Mouse (Mus musculus) induced T-regulatory cell, adult 2 months (primary cell): Measurements from ENCODE around the gene Cxcl17.

Source experiments
- DNase-seq: peaks from one replicate; pipeline ENCODE4 v3.0.0-alpha.2; 2012; ENCODE audit warnings: low read depth

Cxcl17 gene

DNA sequence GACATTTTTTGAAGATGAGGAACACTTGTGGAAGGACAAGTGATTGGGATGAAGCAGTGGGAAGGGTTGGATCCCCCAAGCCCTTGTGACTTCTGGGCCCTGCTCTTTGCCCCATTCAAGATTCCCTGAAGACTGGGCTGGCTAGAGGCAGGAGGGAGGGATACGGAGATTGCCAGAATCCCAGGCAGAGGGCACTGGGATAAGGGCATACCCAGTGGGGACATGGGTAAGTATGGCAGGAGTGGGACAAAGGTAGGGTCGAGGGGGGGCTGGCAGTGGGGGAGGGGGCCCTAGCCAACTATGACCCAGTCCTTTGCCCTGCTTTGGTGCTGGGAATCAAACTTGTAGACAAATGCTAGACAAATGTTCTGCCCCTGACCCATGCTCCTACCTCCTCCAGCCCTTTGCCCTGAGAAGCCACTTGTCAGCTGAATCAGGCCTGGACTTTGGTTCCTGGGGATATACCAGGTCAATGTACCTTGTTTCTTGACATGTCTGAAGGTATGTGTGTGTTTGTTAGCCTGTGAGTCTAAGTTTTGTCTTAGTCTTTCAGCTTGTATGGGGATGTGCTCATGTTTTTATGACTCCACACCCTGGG lies 20.7 kb downstream of the Cxcl17 start:
- no peak for DNase-seq

DNA sequence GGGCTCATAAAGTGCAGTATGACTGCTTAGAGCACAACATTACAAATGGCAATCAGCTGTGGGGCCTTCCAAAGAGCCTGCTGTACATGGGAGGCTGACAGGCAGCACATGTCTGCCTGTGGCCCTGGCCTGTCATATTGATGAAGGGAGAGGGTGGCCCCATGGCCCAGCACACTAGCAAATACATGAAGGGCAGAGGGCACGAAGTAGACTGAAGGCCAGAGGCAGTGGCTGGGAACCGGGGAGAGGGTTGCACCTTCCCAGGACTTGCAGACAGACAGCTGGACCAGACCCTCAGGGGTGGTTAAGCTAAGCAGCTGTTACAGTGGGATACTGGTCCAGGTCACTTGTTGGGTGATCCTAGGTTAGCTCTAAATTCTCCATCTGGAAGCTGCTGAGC lies 21.7 kb downstream of the Cxcl17 start:
- DNase-seq = no peak

DNA sequence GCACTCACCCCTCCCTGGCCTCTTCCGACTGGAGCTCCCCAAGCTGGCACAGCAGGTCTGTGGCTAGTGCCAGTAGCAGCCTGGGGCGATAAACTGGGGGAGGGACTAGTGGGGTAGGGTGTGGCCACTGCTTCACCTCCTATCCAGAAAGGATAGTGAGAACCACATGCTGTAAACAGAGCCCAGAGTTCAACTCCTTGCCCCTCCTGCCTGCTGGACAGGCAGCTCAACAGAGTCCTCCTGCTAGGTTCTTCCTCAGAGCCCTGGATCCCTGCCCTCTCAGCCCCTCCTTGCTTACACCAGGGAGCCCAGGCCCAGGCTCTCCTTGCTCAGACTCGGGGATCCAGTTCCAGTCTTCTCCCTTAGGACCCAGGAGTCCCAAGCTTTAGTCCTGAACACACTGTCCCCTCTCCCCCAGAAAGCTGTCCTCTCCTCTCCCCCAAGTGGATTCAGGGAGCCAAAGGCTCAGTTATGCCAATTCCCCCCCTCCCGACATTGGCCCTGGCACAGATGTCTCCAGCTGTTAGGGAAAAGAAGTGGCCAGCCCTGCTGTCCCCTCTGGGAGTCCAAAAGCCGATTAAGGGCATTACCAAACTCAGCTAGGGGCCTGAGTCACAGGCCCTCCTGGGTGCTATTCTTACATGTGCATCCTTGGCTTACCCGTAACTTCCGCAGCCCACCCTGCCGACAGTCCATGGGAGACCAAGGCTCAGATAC lies 22.5 kb downstream of the Cxcl17 start:
- DNase-seq = no peak

DNA sequence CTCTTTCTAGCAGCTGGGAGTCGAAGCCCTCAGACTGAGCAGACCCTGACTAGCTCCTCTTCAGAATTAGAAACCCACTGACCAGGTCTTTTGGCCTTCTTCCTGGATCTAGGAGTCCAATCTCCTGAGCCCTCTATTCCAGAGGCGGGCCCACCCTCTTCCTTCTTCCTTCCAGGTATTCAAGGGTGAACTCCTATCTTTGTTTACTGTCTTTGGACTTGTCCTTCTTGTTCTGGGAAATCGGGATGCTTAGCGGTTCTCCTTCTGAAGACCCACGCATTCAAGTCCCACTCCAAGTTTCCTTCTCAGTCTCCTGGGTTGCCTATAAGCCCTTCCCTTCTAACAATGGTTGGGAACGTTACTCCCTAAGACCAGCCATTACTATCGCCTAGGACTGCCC lies 23.8 kb downstream of the Cxcl17 start:
- DNase-seq = no peak

DNA sequence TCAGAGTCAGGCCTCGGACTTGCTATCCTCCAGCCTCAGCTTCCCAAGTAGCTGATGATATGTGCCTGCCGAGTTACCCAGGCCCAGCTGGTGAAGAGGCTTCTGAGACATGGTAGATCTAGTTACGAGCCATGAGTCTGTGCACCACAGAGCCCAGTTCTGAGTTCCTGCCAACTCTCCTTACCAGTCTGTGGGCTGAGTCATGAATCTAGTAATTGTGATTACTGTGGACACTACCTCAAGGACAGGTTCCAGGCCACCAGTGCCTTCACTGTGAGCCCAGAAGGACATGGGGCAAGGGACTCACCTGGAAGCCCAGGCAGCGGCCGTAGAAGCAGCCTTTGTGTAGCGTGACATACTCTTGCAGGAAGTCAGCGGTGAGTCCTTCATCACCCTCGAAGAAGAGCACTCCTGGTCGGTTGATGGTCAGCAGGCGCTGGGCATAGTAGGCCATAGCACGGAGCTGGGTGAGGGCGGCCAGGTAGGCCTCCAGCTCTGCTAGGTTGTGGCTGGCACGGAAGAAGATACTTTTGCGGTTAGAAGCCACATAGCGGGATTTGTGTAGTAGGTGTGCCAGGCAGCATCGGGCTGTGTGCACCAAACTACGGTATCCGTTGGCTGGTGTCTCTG lies 24.8 kb downstream of the Cxcl17 start:
- no peak for DNase-seq

DNA sequence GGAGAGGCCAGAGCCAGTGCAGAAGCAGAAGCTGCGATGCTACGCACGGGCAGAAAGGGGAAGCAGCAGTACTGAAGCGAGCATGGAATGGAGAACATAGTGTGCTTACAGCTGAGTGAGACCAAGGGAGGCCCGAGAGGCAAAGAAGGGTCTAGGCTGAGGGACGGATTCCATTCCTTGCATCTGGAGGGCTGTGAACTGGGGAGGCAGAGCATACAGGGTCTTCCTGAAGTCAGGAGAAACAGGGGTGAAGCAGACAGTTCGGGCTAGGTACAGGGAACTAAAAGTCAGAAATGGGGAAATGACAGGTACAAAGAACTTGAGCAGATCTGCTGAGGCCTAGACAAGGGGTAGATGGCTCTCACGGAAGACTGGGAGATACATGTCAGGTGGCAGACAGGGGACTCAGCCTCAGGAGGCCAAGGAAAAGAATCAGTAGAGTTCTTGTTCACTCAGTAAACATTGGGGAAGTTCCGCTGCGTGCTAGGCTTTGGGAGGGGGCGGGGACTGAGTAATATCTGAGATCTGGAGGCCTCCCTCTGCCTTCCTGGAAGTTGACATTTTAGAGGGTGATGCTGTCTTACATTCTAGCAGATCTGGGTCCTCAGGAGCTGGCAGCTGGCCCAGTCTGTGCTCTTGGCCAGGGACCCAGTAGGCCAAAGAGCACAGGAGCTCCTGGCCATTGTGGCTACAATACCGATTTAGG lies 26.7 kb downstream of the Cxcl17 start:
- peak; percentile 82 for DNase-seq

- no peak for DNase-seq
These were observed 27.4 kb downstream of the Cxcl17 start for GRCm38 (mm10) chr7:25385259-25385658.

DNA sequence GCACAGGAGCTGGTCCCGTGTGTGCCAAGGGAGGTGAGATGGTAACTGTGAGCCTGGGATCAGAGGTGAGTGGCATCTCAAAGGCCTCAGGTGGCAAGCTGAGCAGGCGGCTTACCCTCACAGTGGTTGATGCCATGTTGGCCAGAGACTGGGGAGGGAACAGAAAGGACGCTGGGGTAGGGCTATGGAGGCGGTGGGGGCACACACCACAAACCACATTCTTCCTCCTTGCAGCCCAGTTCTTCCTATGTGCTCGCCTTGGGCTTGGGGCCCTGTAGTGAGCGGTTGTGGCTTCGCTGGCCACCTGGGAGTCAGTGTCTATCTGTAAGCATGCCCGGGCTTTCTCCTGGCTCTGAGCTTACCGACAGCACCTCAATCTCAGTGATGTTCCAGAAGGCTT lies 27.9 kb downstream of the Cxcl17 start:
- no peak for DNase-seq

- no peak for DNase-seq
These were observed 28.4 kb downstream of the Cxcl17 start for GRCm38 (mm10) chr7:25384318-25384717.

GRCm38 (mm10) chr7:25383891-25384290 lies 28.8 kb downstream of the Cxcl17 start:
- DNase-seq = no peak

DNA sequence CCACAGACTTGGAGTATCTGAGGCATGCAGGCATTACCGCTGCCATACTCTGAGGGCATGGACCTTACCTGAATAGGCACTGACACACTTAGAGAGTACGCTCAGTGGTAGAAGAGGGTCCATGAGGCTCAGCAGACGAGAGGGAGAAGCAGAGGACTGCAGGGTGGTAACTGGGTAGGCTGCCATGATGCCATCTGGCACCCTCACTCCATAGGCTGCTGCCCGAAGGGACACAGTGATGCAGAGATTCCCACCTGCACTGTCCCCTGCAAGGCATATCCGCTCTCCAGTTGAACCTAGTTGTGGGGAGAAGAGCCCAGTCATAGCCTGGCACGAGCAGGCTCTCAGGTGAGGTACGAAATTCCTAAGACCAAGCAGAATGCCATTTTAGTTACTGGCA lies 29.3 kb downstream of the Cxcl17 start:
- no peak for DNase-seq

DNA sequence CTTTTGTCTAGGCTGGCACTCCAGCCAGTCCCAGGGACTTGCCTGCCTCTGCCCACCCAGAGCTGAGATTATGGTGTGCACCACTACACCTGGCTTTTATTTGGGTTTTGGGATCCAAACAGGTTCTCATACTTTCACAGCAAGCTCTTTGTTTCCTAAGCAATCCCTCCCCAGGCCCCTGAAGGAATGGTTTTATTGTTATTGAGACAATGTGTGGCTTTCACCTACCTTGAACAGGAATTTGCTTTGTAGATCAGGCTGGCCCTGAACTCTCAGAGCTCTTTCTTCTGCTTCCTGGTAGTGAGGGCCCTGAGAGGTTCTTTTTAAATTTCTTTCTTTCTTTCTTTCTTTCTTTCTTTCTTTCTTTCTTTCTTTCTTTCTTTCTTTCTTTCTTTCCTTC lies 30.1 kb downstream of the Cxcl17 start:
- no peak for DNase-seq

DNA sequence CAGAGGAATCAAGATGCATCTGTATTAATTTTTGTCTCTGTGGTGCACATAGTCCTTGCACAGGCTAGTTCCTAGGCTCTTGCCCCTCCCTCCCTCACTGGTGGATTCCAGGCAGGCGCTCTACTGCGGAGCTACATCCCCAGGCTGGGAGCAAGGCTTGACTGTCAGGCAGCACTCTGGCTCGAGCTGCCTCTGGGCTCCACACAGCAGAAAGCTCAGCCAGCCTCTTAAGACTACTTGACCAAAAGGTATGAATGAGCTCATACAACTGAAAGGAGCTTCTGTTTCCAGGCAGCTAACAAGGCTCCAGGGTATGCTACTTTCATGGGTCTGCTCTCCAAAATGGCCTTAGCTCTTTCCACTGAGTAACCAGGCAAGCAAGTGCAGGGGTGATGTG lies 31.4 kb downstream of the Cxcl17 start:
- no peak for DNase-seq

GRCm38 (mm10) chr7:25380392-25381283 lies 32.0 kb downstream of the Cxcl17 start:
- DNase-seq = peak; percentile 48

DNA sequence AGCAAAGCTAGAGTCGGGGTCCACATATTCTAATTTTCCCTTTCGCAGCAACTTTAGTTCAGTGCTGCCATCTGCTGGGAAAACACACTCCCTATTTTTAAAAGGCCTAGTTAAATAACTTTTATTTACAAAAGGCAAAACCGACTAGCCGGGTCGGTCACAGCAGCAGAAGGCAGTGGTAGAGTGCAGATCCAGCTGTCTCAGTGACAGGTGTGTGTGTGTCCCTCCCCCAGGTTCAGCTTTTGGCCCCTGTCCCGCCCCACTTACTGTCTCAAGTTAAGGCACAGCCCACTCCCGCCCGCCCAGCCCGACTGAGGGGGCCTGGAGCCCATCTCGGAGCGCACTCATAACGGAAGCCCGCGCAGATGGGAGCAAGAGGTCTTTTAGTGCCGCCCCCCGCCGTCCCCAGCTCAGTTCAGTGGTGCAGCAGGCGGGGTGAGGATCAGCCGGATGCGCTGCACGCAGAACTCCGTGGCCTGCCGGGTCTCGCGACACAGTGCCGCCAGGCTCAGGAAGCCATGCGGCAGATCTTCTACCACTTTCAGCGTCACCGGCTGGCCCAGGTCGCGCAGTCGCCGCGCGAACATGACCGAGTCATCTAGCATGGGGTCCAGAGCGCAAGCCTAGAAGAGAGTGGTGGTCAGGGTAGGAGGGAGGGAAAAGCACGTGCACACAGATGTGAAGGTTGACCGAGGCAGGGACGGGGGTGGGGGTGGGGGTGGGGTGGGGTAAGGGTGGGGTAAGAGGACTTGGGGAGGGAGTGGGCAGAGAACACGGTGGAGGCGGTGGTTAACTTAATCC lies 32.9 kb downstream of the Cxcl17 start:
- peak; percentile 87 for DNase-seq

DNA sequence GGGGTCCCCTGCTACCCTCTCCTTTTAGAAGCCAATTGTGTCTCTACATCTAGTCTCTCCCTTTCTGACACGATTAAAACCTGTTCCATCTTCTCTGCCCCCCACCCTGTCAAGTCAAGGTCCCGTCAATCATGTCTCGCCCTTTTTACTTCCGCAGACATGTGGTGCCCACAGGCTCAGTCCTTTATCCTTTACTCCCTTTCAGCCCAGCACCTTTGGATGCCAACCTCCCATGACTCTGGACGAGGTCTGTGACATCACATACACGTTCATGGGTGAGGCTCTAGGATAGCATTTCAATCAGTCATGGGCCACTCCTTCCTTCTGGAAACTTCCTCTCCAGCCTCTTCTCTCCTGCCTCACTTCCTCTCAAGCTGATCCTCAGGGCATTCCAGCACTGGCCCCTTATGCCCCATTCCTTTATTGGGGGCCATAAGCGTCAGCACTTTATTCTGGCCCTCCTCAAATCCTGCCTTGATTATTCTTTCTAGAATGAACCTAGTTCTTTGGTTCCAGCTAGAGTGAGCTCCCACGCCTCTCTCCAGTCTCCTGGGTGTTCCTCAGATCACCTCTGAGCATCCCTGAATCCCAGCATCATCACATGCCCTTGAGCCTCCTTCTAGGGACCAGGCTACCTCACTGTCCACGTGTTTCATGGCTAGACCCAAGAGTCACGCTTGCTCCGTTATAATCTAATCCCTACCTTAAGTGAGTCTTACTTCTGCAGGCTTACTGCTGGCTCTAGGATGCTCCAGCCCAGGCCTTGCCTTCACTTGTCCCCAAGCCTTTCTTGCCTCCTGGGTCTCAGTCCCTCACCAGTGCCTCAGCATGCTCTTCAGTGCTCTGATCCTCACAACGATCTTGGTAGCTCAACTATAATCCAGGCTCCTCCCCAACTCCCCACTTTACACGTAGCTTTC lies 34.2 kb downstream of the Cxcl17 start:
- no peak for DNase-seq

DNA sequence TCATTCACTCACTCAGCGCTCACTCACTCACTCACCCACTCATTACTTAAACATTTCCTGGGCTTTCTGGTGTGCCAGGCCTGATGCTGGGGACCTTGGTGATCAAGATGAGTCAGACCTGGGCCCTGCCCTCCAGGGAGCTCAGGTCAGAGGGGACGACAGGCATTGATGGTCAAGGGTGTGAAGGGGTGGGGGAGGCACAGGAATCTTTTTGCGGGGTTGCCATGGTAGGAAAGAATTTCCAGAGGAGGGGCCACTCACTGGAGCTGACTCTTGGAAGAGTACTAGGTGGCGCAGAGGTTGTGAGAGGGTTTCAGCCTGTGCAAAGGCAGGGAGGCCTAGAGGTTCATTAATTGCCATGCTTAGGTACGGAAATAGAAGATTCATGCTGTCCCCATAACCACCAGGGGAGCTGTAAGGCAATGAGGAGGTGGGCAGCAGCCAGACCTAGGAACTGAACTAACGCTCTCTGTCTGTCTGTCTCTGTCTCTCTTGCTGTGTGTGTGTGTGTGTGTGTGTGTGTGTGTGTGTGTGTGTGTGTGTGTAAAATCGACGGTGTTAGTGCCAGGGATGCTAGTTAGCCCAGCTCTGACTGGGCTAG lies 35.5 kb downstream of the Cxcl17 start:
- DNase-seq = peak; percentile 23

GRCm38 (mm10) chr7:25376556-25376955 lies 36.1 kb downstream of the Cxcl17 start:
- no peak for DNase-seq

DNA sequence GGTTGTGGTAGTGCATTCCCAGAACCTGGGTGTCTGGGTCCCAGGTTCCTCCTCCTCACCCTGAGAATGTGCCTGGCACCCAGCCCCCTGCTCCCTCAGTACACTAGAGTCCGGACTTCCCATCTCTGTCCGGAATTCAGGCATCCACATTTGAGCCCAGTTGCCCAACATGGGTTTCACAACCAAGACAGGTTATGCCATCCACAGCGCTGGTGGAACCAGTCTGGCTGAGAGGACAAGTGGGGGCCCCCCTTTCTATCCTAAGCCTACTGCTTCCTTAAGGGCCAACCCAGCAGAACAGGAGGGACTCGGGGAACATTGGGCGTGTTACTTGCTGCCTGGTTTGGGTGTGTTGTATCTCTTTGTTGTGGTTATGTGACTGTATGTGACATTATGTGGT lies 40.2 kb downstream of the Cxcl17 start:
- DNase-seq = no peak
